Mouse (Mus musculus) CH12.LX (cell line): ENCODE measurements at regions not wholly inside any gene's neighbourhood (a gene's known extent, or its start where the extent isn't known, plus 50 kb on each side); places are given as distances from the start of the nearest gene placed in this dataset.

Experiments used
- CHD1 ChIP-seq: IDR thresholded peaks from 2 replicates; pipeline ENCODE4 v1.6.1; 2012; ENCODE audit warnings: low read depth, low read length, improper control_type of control experiment, inconsistent platforms
- CTCF ChIP-seq, 2 experiments: IDR thresholded peaks in 1 of 2; conservative IDR thresholded peaks in 1 of 2; 2 replicates each; pipeline ENCODE4 v1.5.1; 2011 to 2012; ENCODE audit warnings: low read depth in 2 of 2, low read length in 2 of 2, improper control_type of control experiment in 1 of 2, inconsistent platforms in 1 of 2, mild to moderate bottlenecking in 1 of 2, moderate library complexity in 1 of 2
- EP300 ChIP-seq: IDR thresholded peaks from 2 replicates; pipeline ENCODE4 v1.6.1; 2011; ENCODE audit warnings: low read length, improper control_type of control experiment
- GABPA ChIP-seq: IDR thresholded peaks from 2 replicates; pipeline ENCODE4 v1.6.1; 2012; ENCODE audit warnings: low read depth, low read length, improper control_type of control experiment, inconsistent platforms; ENCODE audit not compliant: insufficient replicate concordance
- MAX ChIP-seq: IDR thresholded peaks from 2 replicates; pipeline ENCODE4 v1.6.1; 2011; ENCODE audit warnings: low read length, improper control_type of control experiment
- MYC ChIP-seq: IDR thresholded peaks from 2 replicates; pipeline ENCODE4 v1.6.1; 2011; ENCODE audit warnings: low read depth, mild to moderate bottlenecking, improper control_type of control experiment, low read length
- NRF1 ChIP-seq: IDR thresholded peaks from 2 replicates; pipeline ENCODE4 v1.6.1; 2014; ENCODE audit warnings: low read depth, mild to moderate bottlenecking, inconsistent platforms, low read length, improper control_type of control experiment, moderate library complexity
- POLR2A ChIP-seq: IDR thresholded peaks from 2 replicates; pipeline ENCODE4 v1.6.1; 2011; ENCODE audit warnings: low read depth, mild to moderate bottlenecking, improper control_type of control experiment, low read length
- SIN3A ChIP-seq: IDR thresholded peaks from 2 replicates; pipeline ENCODE4 v1.6.1; 2012; ENCODE audit warnings: low read length, improper control_type of control experiment, inconsistent platforms
- SMC3 ChIP-seq: IDR thresholded peaks from 2 replicates; pipeline ENCODE4 v1.6.1; 2011; ENCODE audit warnings: low read depth, low read length, improper control_type of control experiment
- UBTF ChIP-seq: IDR thresholded peaks from 2 replicates; pipeline ENCODE4 v1.6.1; 2012; ENCODE audit warnings: low read depth, mild to moderate bottlenecking, inconsistent platforms, low read length, improper control_type of control experiment, moderate library complexity
- USF1 ChIP-seq: IDR thresholded peaks from 2 replicates; pipeline ENCODE4 v1.6.1; 2014; ENCODE audit warnings: low read depth, mild to moderate bottlenecking, inconsistent platforms, low read length, improper control_type of control experiment
- ZKSCAN1 ChIP-seq: IDR thresholded peaks from 2 replicates; pipeline ENCODE4 v1.6.1; 2012; ENCODE audit warnings: low read depth, inconsistent platforms, low read length, improper control_type of control experiment, borderline replicate concordance
- ZMIZ1 ChIP-seq: IDR thresholded peaks from 2 replicates; pipeline ENCODE4 v1.6.1; 2012; ENCODE audit warnings: low read depth, mild to moderate bottlenecking, inconsistent platforms, low read length, improper control_type of control experiment

DNA sequence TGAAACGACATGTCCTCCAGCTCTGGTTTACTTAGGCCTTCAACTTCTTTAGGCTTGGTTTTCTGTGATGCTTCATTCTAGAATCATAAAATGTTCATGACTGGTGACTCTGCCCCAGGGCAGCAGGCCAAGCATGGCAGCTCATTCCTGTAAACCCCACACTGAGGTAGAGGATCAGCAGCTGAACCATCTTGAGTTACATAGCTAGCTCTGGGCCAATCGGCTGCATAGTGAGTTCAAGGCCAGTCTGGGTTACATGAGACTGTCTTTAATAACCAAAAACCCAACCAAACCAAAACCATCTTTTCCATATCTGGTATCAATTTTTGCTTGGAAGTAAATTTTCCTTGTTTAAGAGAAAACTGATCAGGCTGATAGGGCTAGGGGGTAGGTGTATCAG lies 57.8 kb upstream of the Myl10 start:
- TF ChIP-seq SMC3 (no peak), MYC (no peak), POLR2A (no peak), CTCF (conservative IDR thresholded peaks at IDR 0.05 in 1 of 2, IDR thresholded peaks at IDR 0.05 in 1 of 2; ENCODE audit: low read depth in 2 of 2, low read length in 2 of 2) (no peak), UBTF (no peak), USF1 (no peak), MAX (no peak), ZMIZ1 (no peak), GABPA (no peak), ZKSCAN1 (no peak), NRF1 (no peak), CHD1 (no peak), SIN3A (no peak), EP300 (no peak)
